ENCODE assay signal across 16 mouse cellular contexts in genomic region chr10:90068651-90069050, GRCm38 (mm10).
"Had no signal": no experiment of that assay in that cellular context is flagged by ENCODE, and none has a peak within 500 bp of the region (broad histone marks: within the 10 kb centered on the region; RNA-seq: fewer than 3 reads in every experiment).

No protein-coding gene starts in this region.

- H3K27me3 ChIP-seq: kidney, embryonic 15.5 days; liver, embryonic 13.5 days; neural tube, embryonic 13.5 days; stomach, embryonic 15.5 days had no signal

- H3K4me3 ChIP-seq: kidney, embryonic 15.5 days; left cerebral cortex, adult 2 months; liver, embryonic 13.5 days; neural tube, embryonic 13.5 days; stomach, embryonic 15.5 days had no signal

- H3K36me3 ChIP-seq: kidney, embryonic 15.5 days; liver, embryonic 13.5 days; neural tube, embryonic 13.5 days; stomach, embryonic 15.5 days had no signal

- H3K4me2 ChIP-seq: kidney, embryonic 15.5 days; liver, embryonic 13.5 days; midbrain, embryonic 11.5 days; neural tube, embryonic 13.5 days; stomach, embryonic 15.5 days had no signal

- DNase-seq: kidney, adult 11 months; kidney, adult 8-10 months; kidney, postnatal 10 days; kidney, postnatal 36 days; layer of hippocampus, postnatal 36 days; liver, embryonic 13.5 days; lung, adult 2 months; lung, postnatal 14 days; lung, postnatal 4 days; midbrain, embryonic 14.5 days; thymus, postnatal 25 days had no signal
